Mouse (Mus musculus) myocyte (in vitro differentiated cells): Measurements from ENCODE around the gene Cldnd2.

ENCODE experiments used
- CEBPB ChIP-seq: IDR thresholded peaks from 2 replicates; pipeline ENCODE4 v1.6.1; 2011; ENCODE audit warnings: mild to moderate bottlenecking, moderate library complexity; ENCODE audit not compliant: poor library complexity, insufficient read depth, severe bottlenecking
- E2F4 ChIP-seq: IDR thresholded peaks from one replicate; pipeline ENCODE4 v1.6.1; 2011; ENCODE audit warnings: mild to moderate bottlenecking, control low read depth, moderate library complexity; ENCODE audit not compliant: insufficient read depth
- MAX ChIP-seq: IDR thresholded peaks from one replicate; pipeline ENCODE4 v1.6.1; 2011; ENCODE audit warnings: low read depth, mild to moderate bottlenecking, control low read depth
- MYOD1 ChIP-seq, 3 experiments: IDR thresholded peaks; one replicate each; pipeline ENCODE4 v1.6.1; 2011; ENCODE audit warnings: control low read depth in 2 of 3, low read depth in 2 of 3, mild to moderate bottlenecking in 2 of 3, moderate library complexity in 1 of 3; ENCODE audit not compliant: insufficient read length in 2 of 3, control insufficient read depth in 1 of 3
- MYOG ChIP-seq, 3 experiments: IDR thresholded peaks; one replicate each; pipeline ENCODE4 v1.6.1; 2011; ENCODE audit warnings: control low read depth in 2 of 3, low read depth in 2 of 3, mild to moderate bottlenecking in 2 of 3; ENCODE audit not compliant: insufficient read length in 2 of 3, control insufficient read depth in 1 of 3, insufficient read depth in 1 of 3
- POLR2A ChIP-seq: IDR thresholded peaks from one replicate; pipeline ENCODE4 v1.6.1; 2011; ENCODE audit warnings: low read depth, mild to moderate bottlenecking, control low read depth, moderate library complexity; ENCODE audit not compliant: insufficient read length
- POLR2AphosphoS2 ChIP-seq: IDR thresholded peaks from one replicate; pipeline ENCODE4 v1.6.1; 2011; ENCODE audit warnings: low read depth, control low read depth; ENCODE audit not compliant: insufficient read length
- REST ChIP-seq: IDR thresholded peaks from one replicate; pipeline ENCODE4 v1.6.1; 2011; ENCODE audit warnings: mild to moderate bottlenecking, control low read depth, moderate library complexity; ENCODE audit not compliant: insufficient read depth, insufficient read length
- SRF ChIP-seq: IDR thresholded peaks from one replicate; pipeline ENCODE4 v1.6.1; 2011; ENCODE audit warnings: low read depth; ENCODE audit not compliant: control insufficient read depth, insufficient read length
- TCF12 ChIP-seq: IDR thresholded peaks from one replicate; pipeline ENCODE4 v1.6.1; 2011; ENCODE audit warnings: mild to moderate bottlenecking, control low read depth; ENCODE audit not compliant: poor library complexity, insufficient read depth, severe bottlenecking
- TCF3 ChIP-seq: IDR thresholded peaks from one replicate; pipeline ENCODE4 v1.6.1; 2011; ENCODE audit warnings: low read depth, control low read depth; ENCODE audit not compliant: insufficient read length
- USF1 ChIP-seq: IDR thresholded peaks from one replicate; pipeline ENCODE4 v1.6.1; 2011; ENCODE audit warnings: low read depth, mild to moderate bottlenecking, control low read depth, moderate library complexity

DNA sequence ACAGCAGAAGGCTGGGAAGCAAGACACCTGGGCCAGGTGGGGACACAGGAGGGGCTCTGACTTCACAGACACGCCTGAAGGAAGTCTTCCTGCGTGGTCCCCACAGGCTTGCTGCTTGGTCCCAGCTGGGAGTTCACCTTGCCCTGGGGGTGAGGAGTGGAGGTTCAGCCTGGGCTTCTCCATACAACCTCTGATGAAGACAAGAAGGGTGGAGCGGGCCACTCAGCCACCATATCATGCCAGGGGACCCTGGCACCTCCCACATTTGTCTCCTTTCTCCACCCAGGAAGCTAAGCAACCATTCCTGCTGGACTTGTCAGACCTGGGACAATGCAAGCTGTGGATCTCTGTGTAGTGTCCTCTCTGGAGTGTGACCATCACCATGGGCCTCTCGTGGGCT lies 22.3 kb downstream of the Cldnd2 start, which contains the start of gene Vsig10l:
- TF ChIP-seq REST (no peak), POLR2AphosphoS2 (no peak), POLR2A (no peak), MYOG (IDR thresholded peaks at IDR 0.05; ENCODE audit: control insufficient read depth in 1 of 3, insufficient read depth in 1 of 3, insufficient read length in 2 of 3, low read depth in 2 of 3) (no peak), MAX (no peak), MYOD1 (IDR thresholded peaks at IDR 0.05; ENCODE audit: control insufficient read depth in 1 of 3, insufficient read length in 2 of 3, low read depth in 2 of 3) (no peak), E2F4 (no peak), TCF3 (no peak), USF1 (no peak), CEBPB (no peak), SRF (no peak), TCF12 (no peak)
